Mouse (Mus musculus) liver, embryonic 18 days (tissue): ENCODE measurements around the gene Masp2. TPM values are rescaled to one million over a fixed set of nuclear protein-coding genes. Genes with fewer than 3 reads are reported as not detected.

Source experiments
- polyA plus RNA-seq: library from polyadenylated mRNA; depleted of rRNA; stranded (reverse); fragments of >200 nt; gene quantifications from 2 replicates; pipeline ENCODE4 v1.2.3, GENCODE M21; 2012; rRNA removed

Gene Masp2
- polyA plus RNA-seq, result 114 and 124 TPM in 2 replicates

DNA sequence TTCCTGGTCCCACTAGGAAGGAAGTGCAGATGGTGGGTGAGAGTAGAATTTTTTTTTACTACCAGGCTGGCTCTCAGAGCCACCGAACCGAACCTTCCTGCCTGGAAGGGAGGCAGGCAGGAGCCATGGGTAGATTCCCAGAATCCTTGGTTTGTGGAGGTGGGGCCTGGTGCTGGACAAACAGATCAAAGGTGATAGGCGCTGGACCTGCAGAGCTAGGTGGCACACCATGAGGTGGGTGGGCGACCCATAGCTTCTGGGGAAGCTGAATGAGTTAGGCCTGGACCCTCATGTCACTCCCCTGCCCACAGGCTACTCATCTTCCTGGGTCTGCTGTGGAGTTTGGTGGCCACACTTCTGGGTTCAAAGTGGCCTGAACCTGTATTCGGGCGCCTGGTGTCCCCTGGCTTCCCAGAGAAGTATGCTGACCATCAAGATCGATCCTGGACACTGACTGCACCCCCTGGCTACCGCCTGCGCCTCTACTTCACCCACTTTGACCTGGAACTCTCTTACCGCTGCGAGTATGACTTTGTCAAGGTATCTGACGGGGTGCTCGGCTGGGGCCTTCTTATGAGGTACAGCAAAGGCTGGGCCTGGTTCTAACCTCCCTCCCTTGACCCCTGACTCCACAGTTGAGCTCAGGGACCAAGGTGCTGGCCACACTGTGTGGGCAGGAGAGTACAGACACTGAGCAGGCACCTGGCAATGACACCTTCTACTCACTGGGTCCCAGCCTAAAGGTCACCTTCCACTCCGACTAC is at the start of gene Masp2:
Gene Masp2 (plus strand): TSS at position 198 of the 764 bp plus-strand sequence.

GRCm38 (mm10) chr4:148558297-148559000 is 43.9 kb upstream of the Masp2 start, which contains the start of gene Exosc10:
Exosc10 (plus strand) TSS chr4:148558429.

DNA sequence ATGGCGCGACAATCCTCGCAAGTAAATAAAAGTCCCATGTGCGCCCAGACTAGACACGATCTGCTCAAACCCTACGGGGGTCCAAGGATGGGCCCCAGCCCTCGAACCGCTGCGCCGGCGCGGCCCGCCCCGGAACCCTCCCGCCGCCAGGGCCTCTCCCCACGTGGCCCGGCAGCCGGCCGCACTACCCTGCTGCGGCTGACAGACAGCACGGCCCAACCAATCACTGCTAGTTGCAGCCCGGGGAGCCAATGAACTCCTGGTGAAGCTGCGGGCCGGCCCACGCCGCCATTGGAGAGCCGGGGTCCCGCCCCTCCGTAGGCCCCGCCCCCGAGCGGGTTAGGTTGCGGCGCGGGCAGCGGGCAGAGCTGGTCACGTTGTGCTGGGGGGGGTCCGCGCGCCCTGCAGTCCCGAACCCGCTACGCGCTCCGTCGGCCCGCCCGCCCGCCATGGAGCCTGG is 11.2 kb upstream of the Masp2 start, which contains the start of gene Srm:
Gene Srm (plus strand): TSS at position 333 of the 460 bp plus-strand sequence.

GRCm38 (mm10) chr4:148626623-148627185 is 24.4 kb downstream of the Masp2 start, which contains the start of gene Tardbp:
Tardbp (minus strand) TSS chr4:148627019.

GRCm38 (mm10) chr4:148643291-148644156 is 41.2 kb downstream of the Masp2 start, which contains the start of gene Gm572:
Gm572 (plus strand) TSS chr4:148643317.

Other genes starting within 250 kb of the Masp2 start
- 7.2 and 7.6 TPM in 2 replicates for gene Ubiad1, start 157.8 kb upstream of the Masp2 start, polyA plus RNA-seq
- gene Mtor, start 153.9 kb upstream of the Masp2 start, polyA plus RNA-seq, result 6.3 and 7.8 TPM in 2 replicates
- gene Angptl7, start 102.1 kb upstream of the Masp2 start, polyA plus RNA-seq, result 0.65 and 0.82 TPM in 2 replicates
- gene Exosc10, start 44.1 kb upstream of the Masp2 start, polyA plus RNA-seq, result 13.6 and 14.8 TPM in 2 replicates
- gene Srm, start 11.1 kb upstream of the Masp2 start, polyA plus RNA-seq, result 53.5 and 61.4 TPM in 2 replicates
- gene Tardbp, start 24.5 kb downstream of the Masp2 start, polyA plus RNA-seq, result 212 and 234 TPM in 2 replicates
- gene Gm572, start 40.8 kb downstream of the Masp2 start, polyA plus RNA-seq, result not detected in 2 replicates
- gene Casz1, start 201.9 kb downstream of the Masp2 start, polyA plus RNA-seq, result 0.49 and 0.63 TPM in 2 replicates